Mouse (Mus musculus) hindbrain, embryonic 12.5 days (tissue): ENCODE measurements around the gene Glt28d2. TPM values are rescaled to one million over a fixed set of nuclear protein-coding genes. Genes with fewer than 3 reads are reported as not detected.

Experiments
- ATAC-seq: fragments of 200-750 bp; cut with Nextera tagmentation; 2 replicates; pipeline ENCODE4 v1.8.0; 2017; ENCODE audit warnings: moderate TSS enrichment; ENCODE audit not compliant: low FRiP score
- H3K27ac ChIP-seq: fragments of 300-500 bp; sonication (generic); 2 replicates; pipeline ENCODE4 v1.5.1; 2016; ENCODE audit warnings: mild to moderate bottlenecking
- H3K27me3 ChIP-seq: fragments of 300-500 bp; sonication (generic); 2 replicates; pipeline ENCODE4 v1.6.1; 2016; ENCODE audit warnings: mild to moderate bottlenecking
- H3K36me3 ChIP-seq: fragments of 300-500 bp; sonication (generic); 2 replicates; pipeline ENCODE4 v1.6.1; 2016; ENCODE audit warnings: mild to moderate bottlenecking
- H3K4me1 ChIP-seq: fragments of 300-500 bp; sonication (generic); 2 replicates; pipeline ENCODE4 v1.6.1; 2016
- H3K4me2 ChIP-seq: fragments of 300-500 bp; sonication (generic); replicated peaks from 2 replicates; pipeline ENCODE4 v1.6.1; 2016; ENCODE audit warnings: mild to moderate bottlenecking
- H3K4me3 ChIP-seq: fragments of 300-500 bp; sonication (generic); 2 replicates; pipeline ENCODE4 v1.5.1; 2016; ENCODE audit warnings: mild to moderate bottlenecking
- H3K9ac ChIP-seq: fragments of 300-500 bp; sonication (generic); 2 replicates; pipeline ENCODE4 v1.6.1; 2016; ENCODE audit warnings: mild to moderate bottlenecking, moderate library complexity
- H3K9me3 ChIP-seq: fragments of 300-500 bp; sonication (generic); replicated peaks from 2 replicates; pipeline ENCODE4 v1.6.1; 2016; ENCODE audit warnings: mild to moderate bottlenecking
- WGBS: fragments of 180-500 bp; shearing (Covaris S2); methylation state at CpG from one replicate; pipeline ENCODE4 v1.1.7; 2016; 5-methylcytosine and 5-hydroxymethylcytosine counted together
- polyA plus RNA-seq: library from polyadenylated mRNA; unstranded; fragments of >200 nt; fragmentation: Nextera tagmentation; extraction: Ambion mirVana; gene quantifications from 2 replicates; pipeline ENCODE4 v1.2.1, GENCODE M21; 2016

The Glt28d2 gene
- polyA plus RNA-seq, 1 experiment from 2014 or later = 0.50 TPM

DNA sequence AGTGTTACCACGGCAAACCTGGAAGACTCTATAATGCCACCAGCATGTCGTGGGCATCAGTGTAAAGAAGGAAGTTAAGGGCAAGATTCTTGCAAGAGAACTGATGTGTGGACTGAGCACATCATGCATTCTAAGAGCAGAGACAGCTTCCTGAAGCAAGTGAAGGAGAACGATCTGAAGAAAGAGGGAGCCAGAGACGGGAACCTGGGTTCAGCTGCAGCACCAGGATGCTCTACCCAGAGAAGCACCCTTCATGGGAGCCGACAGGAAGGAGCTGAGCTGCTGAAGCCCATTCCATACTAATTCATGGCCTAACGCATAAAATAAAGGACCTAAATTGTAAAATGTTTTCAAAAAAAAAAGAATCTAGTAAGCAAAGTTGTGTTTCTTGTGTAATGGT is 27.5 kb upstream of the Glt28d2 start:
- Histone ChIP-seq H3K9ac (no peak overlapping the region), H3K4me2 (no peak overlapping the region), H3K9me3 (no peaks in the 10 kb centered on the region), H3K4me1 (no peaks in the 10 kb centered on the region), H3K36me3 (no peaks in the 10 kb centered on the region), H3K27ac (no peak overlapping the region), H3K27me3 (no peaks in the 10 kb centered on the region), H3K4me3 (no peak overlapping the region)
- WGBS = 86% methylated on average over 6 of the region's 6 CpGs
- no peak for ATAC-seq

DNA sequence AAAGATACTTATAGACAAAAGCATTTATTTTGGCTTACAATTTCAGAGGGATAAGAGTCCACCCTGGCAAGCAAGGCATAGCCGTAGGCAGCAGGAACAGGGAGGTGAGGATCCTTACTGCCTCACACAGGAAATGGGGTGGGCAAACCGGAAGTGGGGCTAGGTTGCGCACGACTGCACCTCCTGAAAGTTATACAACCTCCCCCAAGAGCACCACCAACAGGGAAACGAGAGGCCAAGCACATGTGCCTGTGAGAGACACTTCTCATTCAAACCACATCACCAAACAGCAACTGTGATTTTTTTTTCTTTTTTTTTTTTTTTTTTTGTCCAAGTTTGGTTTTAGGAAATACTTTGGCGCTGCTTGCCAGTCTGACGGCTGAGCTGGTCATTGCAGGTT is 19.8 kb upstream of the Glt28d2 start:
- H3K27me3 ChIP-seq = no peaks in the 10 kb centered on the region
- no peak for ATAC-seq
- no peaks in the 10 kb centered on the region for H3K4me1 ChIP-seq
- no peaks in the 10 kb centered on the region for H3K36me3 ChIP-seq
- H3K9ac ChIP-seq = no peak overlapping the region
- no peaks in the 10 kb centered on the region; the same call in 1 of the 2 replicates for H3K9me3 ChIP-seq
- no peak overlapping the region for H3K4me2 ChIP-seq
- WGBS = 53% methylated on average over 7 of the region's 7 CpGs
- no peak overlapping the region for H3K4me3 ChIP-seq
- H3K27ac ChIP-seq = no peak overlapping the region

DNA sequence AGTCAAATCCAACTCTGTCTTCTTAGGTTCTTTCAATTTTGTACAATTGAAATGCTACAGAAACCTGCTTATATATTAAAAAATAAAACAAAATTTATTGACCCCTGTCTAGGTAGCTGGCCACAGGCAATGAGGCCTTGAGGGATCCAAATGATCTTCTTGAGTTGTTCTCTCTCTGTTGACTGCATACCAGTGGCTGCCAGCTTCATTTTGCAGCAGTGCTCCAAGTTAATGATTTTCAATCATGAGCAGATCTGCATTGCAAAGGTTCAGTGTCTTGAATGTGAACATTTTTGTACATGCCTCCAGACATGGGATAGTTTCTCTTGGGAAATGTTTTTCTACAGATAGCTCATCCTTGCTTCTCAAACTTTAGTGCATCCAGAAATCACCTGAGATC is 17.1 kb upstream of the Glt28d2 start:
- H3K4me3 ChIP-seq = no peak overlapping the region
- H3K9me3 ChIP-seq = no peaks in the 10 kb centered on the region; the same call in 1 of the 2 replicates
- no peaks in the 10 kb centered on the region for H3K27me3 ChIP-seq
- no peak for ATAC-seq
- no peak overlapping the region for H3K9ac ChIP-seq
- no peaks in the 10 kb centered on the region for H3K4me1 ChIP-seq
- no peak overlapping the region for H3K27ac ChIP-seq
- no peak overlapping the region for H3K4me2 ChIP-seq
- H3K36me3 ChIP-seq = no peaks in the 10 kb centered on the region

DNA sequence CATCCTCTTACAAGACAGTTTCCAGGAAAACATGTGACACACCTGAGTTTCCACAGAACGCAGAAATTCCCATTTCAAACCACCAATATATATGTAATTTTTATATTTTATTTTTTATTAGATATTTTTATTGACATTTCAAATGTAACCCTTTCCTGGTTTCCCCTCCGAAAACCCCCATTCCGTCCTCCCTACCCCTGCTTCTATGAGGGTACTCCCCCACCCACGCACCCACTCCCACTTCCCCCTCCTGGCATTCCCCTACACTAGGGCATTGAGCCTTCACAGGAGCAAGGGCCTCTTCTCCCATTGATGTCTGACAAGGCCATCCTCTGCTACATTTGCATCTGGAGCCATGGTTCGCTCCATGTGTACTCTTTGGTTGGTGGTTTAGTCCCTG is 7.7 kb upstream of the Glt28d2 start:
- H3K9me3 ChIP-seq = no peaks in the 10 kb centered on the region
- H3K4me1 ChIP-seq = no peaks in the 10 kb centered on the region
- H3K9ac ChIP-seq = no peak overlapping the region
- H3K36me3 ChIP-seq = no peaks in the 10 kb centered on the region
- no peak overlapping the region for H3K27ac ChIP-seq
- H3K4me3 ChIP-seq = no peak overlapping the region
- WGBS = 96% methylated on average over 5 of the region's 5 CpGs
- H3K4me2 ChIP-seq = no peak overlapping the region
- H3K27me3 ChIP-seq = no peaks in the 10 kb centered on the region
- no peak for ATAC-seq

DNA sequence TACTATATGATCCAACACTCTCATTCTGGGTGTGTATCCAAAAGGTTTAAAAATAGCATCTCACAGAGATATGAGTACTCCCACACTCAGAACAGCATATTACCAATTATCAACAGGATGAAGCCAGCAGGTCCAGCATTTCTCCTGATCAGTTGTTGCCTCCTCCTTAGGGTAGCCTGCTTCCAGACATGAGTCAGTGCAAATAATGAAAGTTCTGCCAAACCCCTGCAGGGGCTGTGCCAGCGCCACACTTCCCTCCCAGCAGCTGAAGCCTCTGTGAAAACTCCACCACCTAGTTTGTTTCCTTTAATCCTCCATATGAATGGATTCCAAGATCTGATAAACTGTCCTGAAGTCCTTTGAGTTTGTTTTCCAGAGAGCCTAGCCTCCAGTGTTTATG is 4.3 kb upstream of the Glt28d2 start:
- WGBS = 79% methylated on average over 1 of the region's 1 CpGs
- ATAC-seq = no peak
- no peaks in the 10 kb centered on the region for H3K36me3 ChIP-seq

DNA sequence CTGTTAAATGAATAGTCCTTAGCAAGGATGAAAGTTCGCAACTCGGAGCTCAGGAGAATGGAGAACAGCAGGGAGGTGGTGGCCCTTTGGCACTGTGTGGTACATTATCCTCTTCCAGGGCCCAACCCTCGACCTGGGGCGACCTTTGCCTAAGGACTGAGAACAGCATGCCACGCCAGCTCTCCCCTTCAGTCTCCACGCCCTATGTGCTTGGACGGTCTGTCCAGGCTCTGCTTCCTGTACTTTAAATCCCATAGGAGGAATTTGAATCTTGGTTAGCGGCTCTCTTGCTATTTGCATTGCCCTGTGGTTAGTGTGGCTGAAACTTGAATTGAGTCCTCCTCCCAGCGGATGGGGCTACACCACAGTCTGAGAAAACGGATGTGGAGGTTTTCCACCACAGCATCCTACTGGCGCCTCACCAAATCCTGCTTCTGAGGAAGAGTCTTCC is 930 bp upstream of the Glt28d2 start:
- ATAC-seq = 0 out of 2 replicates have a peak, but pooled peaks have one; percentile 35
- Histone ChIP-seq H3K4me3 (peak overlapping the region; percentile 52; the same call in 1 of the 2 replicates), H3K4me1 (peaks cover 19% of the 10 kb centered on the region), H3K27me3 (peaks cover 32% of the 10 kb centered on the region), H3K9ac (no peak overlapping the region; the same call in 1 of the 2 replicates), H3K27ac (no peak overlapping the region), H3K36me3 (no peaks in the 10 kb centered on the region), H3K9me3 (no peaks in the 10 kb centered on the region), H3K4me2 (peak overlapping the region; percentile 94)
- 8% methylated on average over 11 of the region's 11 CpGs for WGBS

More for the DNA sequence above, 4.3 kb upstream of the Glt28d2 start:
- Histone ChIP-seq H3K9ac (no peak overlapping the region), H3K9me3 (no peaks in the 10 kb centered on the region), H3K27me3 (peaks cover 20% of the 10 kb centered on the region), H3K4me3 (no peak overlapping the region), H3K4me1 (peaks cover 18% of the 10 kb centered on the region), H3K4me2 (no peak overlapping the region), H3K27ac (no peak overlapping the region)

DNA sequence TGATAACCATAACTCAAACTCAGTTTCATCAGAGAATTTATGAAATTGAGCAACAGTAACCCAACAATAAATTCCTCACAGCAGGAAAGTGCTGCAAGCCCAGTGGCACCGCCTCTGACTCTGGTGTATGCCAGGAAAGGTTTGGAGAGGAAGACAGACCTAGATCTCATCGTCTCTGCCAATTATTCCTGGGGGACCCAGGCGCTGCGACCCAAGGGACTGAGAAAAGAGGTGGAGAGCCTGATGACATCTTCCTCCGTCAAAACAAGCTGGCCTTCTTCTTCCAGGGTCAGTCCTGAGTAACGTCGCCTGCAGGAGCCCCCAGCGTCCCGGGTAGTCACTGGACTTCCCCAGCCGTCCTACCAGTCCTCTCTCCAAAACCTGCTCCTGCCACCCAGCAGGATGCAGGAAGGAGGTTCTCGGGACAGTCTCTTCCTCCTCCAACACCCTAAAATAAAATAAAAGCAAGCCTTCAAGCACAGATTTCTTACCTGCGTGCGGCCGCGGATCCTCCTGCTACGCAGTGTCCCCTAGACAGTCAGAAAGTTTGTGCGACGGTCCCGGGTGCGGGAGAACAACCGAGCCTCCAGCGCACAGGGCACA is 579 bp downstream of the Glt28d2 start:
- no peaks in the 10 kb centered on the region for H3K9me3 ChIP-seq
- H3K36me3 ChIP-seq = no peaks in the 10 kb centered on the region
- peak; percentile 16; the same call in 1 of the 2 replicates for ATAC-seq
- peak overlapping the region; percentile 94 for H3K4me2 ChIP-seq
- H3K4me3 ChIP-seq = peak overlapping the region; percentile 52
- H3K27ac ChIP-seq = no peak overlapping the region
- WGBS = 3% methylated on average over 22 of the region's 22 CpGs
- H3K9ac ChIP-seq = peak overlapping the region; percentile 58
- peaks cover 32% of the 10 kb centered on the region for H3K27me3 ChIP-seq
- H3K4me1 ChIP-seq = peaks cover 19% of the 10 kb centered on the region

DNA sequence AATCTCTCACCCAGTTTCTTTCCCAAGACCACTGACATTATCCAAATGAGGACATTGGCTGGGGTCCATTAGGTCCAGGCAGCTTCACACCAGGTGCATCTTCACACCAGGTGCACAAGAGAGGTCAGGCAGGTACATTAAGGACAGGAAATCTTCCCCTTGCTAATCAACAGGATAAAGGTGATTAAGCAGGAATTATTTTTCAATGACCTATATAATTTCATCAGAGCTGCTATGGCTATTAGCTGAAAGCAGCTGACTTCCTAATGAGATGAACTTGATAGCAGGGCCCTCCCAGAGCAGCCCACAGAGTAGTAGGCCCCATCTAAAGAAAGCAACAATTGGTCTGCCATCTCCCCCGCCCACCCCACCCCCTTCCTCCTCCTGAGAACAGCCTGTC is 1.4 kb downstream of the Glt28d2 start:
- Histone ChIP-seq H3K4me3 (no peak overlapping the region), H3K27me3 (peaks cover 32% of the 10 kb centered on the region), H3K4me1 (peaks cover 19% of the 10 kb centered on the region), H3K36me3 (no peaks in the 10 kb centered on the region), H3K9me3 (no peaks in the 10 kb centered on the region), H3K9ac (no peak overlapping the region), H3K27ac (no peak overlapping the region), H3K4me2 (peak overlapping the region; percentile 94)
- 35% methylated on average over 1 of the region's 1 CpGs for whole genome bisulfite sequencing
- ATAC-seq = no peak

DNA sequence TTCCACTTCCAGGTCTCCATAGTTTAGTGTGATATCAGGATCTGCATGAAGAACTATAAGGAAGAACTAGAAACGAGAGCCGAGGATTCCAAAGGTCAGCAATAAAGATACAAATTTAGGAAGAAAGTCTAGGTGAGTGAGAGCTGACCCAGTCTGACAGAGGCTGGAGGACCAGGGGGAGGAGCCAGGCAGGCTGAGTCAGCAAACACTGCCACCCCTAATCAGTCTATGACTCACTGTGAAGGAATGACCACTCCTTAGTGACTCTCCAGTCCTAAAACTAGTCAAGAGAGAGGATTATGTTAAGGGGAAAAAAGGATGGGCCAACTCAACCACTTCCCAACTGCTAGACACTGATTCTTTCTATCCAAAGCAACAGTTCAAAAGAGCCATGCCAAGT is 6.6 kb downstream of the Glt28d2 start:
- WGBS = 93% methylated on average over 2 of the region's 2 CpGs
- no peak overlapping the region for H3K4me2 ChIP-seq
- H3K9ac ChIP-seq = no peak overlapping the region
- no peak overlapping the region for H3K4me3 ChIP-seq
- no peak overlapping the region for H3K27ac ChIP-seq
- no peaks in the 10 kb centered on the region for H3K4me1 ChIP-seq
- no peaks in the 10 kb centered on the region for H3K9me3 ChIP-seq
- H3K27me3 ChIP-seq = peaks cover 3% of the 10 kb centered on the region
- no peaks in the 10 kb centered on the region for H3K36me3 ChIP-seq
- no peak for ATAC-seq

DNA sequence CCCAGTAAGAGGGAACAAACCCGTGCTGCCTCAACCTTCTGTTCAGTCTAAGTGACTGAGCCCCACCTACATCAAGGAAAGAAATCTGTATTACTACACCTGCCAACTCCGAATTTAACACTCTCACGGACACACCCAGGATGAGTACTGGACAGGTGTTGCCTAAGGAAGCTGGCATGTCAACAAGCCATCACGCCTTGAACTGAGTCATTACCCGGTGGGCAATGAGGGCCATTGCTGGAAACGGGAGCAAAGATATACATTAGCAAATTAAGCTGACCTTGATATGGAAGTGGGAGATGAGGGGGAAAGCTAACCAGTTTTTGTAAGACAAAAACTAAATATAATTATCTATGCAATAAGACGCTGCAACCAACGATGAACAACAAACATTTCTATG is 7.2 kb downstream of the Glt28d2 start:
- no peaks in the 10 kb centered on the region for H3K4me1 ChIP-seq
- H3K9me3 ChIP-seq = no peaks in the 10 kb centered on the region
- no peak overlapping the region for H3K9ac ChIP-seq
- no peak overlapping the region for H3K4me2 ChIP-seq
- no peaks in the 10 kb centered on the region for H3K36me3 ChIP-seq
- H3K27ac ChIP-seq = no peak overlapping the region
- 89% methylated on average over 8 of the region's 8 CpGs for WGBS
- H3K4me3 ChIP-seq = no peak overlapping the region
- ATAC-seq = no peak
- 0 out of 2 replicates have a peak, but pooled peaks cover under 1% of the 10 kb centered on the region for H3K27me3 ChIP-seq

DNA sequence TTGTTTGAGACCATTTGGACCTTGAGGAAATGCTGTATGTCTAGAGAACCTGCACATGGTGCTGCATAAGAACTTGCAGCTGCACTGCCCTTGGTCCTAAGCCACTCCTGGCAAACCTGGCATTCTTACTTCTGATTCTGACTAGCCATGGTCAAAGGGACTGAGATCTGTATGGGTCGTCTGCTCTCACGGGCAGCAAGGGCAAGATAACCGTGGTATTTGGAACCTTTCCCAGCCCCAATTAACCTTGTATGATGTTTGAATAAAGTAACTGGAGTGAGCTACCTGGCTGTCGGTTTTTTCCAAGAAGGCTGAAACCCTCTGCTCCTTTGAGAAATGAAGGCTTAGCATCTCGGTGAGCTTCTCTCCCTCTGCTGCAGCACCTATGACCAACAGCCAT is 8.4 kb downstream of the Glt28d2 start:
- 87% methylated on average over 5 of the region's 5 CpGs for WGBS
- Histone ChIP-seq H3K36me3 (no peaks in the 10 kb centered on the region), H3K9ac (no peak overlapping the region), H3K4me2 (no peak overlapping the region), H3K9me3 (no peaks in the 10 kb centered on the region), H3K27me3 (no peaks in the 10 kb centered on the region), H3K27ac (no peak overlapping the region), H3K4me3 (no peak overlapping the region), H3K4me1 (no peaks in the 10 kb centered on the region)
- no peak for ATAC-seq

DNA sequence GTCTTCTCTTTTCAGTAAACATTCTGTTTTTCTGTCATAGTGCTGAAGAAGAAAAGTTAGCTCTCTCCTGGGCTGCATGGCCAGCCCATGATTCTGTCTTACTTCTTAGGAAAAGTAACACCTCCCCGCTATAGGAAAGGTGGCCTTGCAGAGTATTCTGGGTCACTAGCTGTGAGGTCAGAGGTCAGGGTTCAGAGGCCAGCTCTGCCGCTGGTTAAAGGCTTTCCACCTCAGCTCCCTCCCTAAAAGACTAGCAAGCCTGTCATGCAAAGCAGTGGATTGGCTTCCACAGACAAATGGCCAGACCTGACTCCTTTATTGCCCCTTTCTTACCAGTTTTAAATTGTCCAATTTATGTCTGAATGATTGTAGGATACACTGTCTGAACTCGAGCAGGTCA is 23.3 kb downstream of the Glt28d2 start:
- WGBS = 16% methylated on average over 3 of the region's 3 CpGs
- no peaks in the 10 kb centered on the region for H3K4me1 ChIP-seq
- H3K9me3 ChIP-seq = peaks cover 2% of the 10 kb centered on the region
- no peaks in the 10 kb centered on the region for H3K36me3 ChIP-seq
- no peak overlapping the region for H3K27ac ChIP-seq
- no peak overlapping the region for H3K4me3 ChIP-seq
- H3K9ac ChIP-seq = no peak overlapping the region
- no peak for ATAC-seq
- H3K27me3 ChIP-seq = no peaks in the 10 kb centered on the region
- H3K4me2 ChIP-seq = no peak overlapping the region

DNA sequence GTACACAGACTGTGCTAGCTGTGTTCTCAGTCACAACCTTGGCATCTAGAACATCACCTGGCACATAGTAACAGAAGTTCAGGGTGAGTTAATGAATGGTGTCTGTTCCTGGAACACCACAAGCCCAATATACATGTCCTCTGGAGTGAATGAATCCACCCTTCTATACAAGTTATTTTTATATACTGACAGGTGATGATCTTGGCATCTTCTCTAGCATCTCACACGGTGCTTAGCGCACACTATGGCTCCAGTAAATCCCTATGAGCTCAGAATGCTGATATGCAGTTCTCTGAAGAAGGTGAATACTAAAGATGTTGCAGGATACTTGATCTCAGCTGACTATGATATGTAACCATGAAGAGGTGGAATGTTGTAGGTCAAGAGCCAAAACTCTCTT is 24.4 kb downstream of the Glt28d2 start:
- Histone ChIP-seq H3K9ac (no peak overlapping the region), H3K36me3 (no peaks in the 10 kb centered on the region), H3K27ac (no peak overlapping the region), H3K4me3 (no peak overlapping the region), H3K27me3 (no peaks in the 10 kb centered on the region), H3K4me1 (no peaks in the 10 kb centered on the region), H3K9me3 (no peaks in the 10 kb centered on the region), H3K4me2 (no peak overlapping the region)
- no peak for ATAC-seq
- WGBS = 88% methylated on average over 2 of the region's 2 CpGs
